ENCODE assay signal across 13 mouse cellular contexts in the genomic region with DNA sequence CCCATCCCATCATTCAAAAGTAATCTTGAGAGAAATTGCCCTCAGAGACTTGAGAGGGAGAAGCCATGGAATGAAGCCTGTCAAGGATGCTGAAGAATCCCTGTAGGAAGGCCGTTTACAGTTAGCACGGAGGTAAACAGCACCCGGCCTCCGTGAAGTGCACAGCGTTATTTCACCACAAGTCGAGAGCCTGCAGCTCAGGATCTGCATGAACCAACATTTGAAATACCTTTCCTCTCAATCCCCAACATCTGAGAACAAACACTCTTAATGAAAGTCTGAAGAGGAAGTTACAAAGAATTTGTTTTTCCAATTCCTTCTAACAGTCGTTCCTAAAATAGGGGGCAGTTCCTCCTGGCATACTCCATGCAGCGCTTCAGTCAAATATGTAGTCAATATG. TPM values are rescaled to one million over a fixed set of nuclear protein-coding genes. Genes with fewer than 3 reads are reported as not detected.
"Had no signal": no experiment of that assay in that cellular context is flagged by ENCODE, and none has a peak within 500 bp of the region (broad histone marks: within the 10 kb centered on the region; RNA-seq: fewer than 3 reads in every experiment).

No protein-coding gene starts in this region.

- H3K9me3 ChIP-seq: limb, embryonic 10.5 days; liver, embryonic 15.5 days; midbrain, embryonic 13.5 days had no signal

- H3K27ac ChIP-seq: left cerebral cortex, adult 2 months; limb, embryonic 10.5 days; liver, embryonic 15.5 days; midbrain, embryonic 13.5 days; neural tube, embryonic 12.5 days had no signal

- H3K4me2 ChIP-seq: liver, embryonic 11.5 days; liver, embryonic 15.5 days; midbrain, embryonic 13.5 days; neural tube, embryonic 12.5 days had no signal

- H3K4me3 ChIP-seq: left cerebral cortex, adult 2 months; limb, embryonic 10.5 days; liver, embryonic 15.5 days; midbrain, embryonic 13.5 days; neural tube, embryonic 12.5 days had no signal

- H3K4me1 ChIP-seq: limb, embryonic 10.5 days; liver, embryonic 15.5 days; neural tube, embryonic 12.5 days had no signal

- ATAC-seq: inflammation-experienced regulatory T-cells, adult 6 months; intestine, postnatal 0 days; midbrain, embryonic 13.5 days had no signal

- DNase-seq: kidney, adult 8-10 months; kidney, postnatal 14 days; thymus, adult 18-20 months; thymus, postnatal 14 days had no signal

- H3K27me3 ChIP-seq: liver, embryonic 15.5 days; midbrain, embryonic 13.5 days; neural tube, embryonic 12.5 days had no signal

- H3K9ac ChIP-seq: liver, embryonic 15.5 days; midbrain, embryonic 13.5 days; neural tube, embryonic 12.5 days had no signal

- H3K36me3 ChIP-seq: limb, embryonic 10.5 days; liver, embryonic 15.5 days; midbrain, embryonic 13.5 days; neural tube, embryonic 12.5 days had no signal

RNA-seq across cellular contexts. Expression of gene Kcnj15, which starts 33.9 kb away (rescaled TPM):
- total RNA-seq: left cerebral cortex, adult 2 months; neutrophil, adult 5-6 weeks had no signal
